Mouse (Mus musculus) embryonic facial prominence, embryonic 11.5 days (tissue): ENCODE data around the gene Csnk1d. TPM values are rescaled to one million over a fixed set of nuclear protein-coding genes. Genes with fewer than 3 reads are reported as not detected.
A peak's percentile ranks its signal among the peaks of the same experiment; 100 is the strongest.

Experiments
- ATAC-seq: fragments of 200-750 bp; cut with Nextera tagmentation; replicated peaks from 2 replicates; pipeline ENCODE4 v1.8.0; 2017; ENCODE audit warnings: low read depth; ENCODE audit not compliant: insufficient number of reproducible peaks, low FRiP score, low TSS enrichment
- DNase-seq: peaks from one replicate; pipeline ENCODE4 v3.0.0-alpha.2; 2015; ENCODE audit warnings: low spot score
- H3K27ac ChIP-seq: fragments of 300-500 bp; sonication (generic); replicated peaks from 2 replicates; pipeline ENCODE4 v1.5.1; 2014; ENCODE audit warnings: mild to moderate bottlenecking, low read depth, low read length, control low read depth
- H3K27me3 ChIP-seq: fragments of 300-500 bp; sonication (generic); 2 replicates; pipeline ENCODE4 v1.6.1; 2014; ENCODE audit warnings: mild to moderate bottlenecking, low read length, moderate library complexity, mixed read lengths; ENCODE audit not compliant: control insufficient read depth, insufficient read depth
- H3K36me3 ChIP-seq: fragments of 300-500 bp; sonication (generic); replicated peaks from 2 replicates; pipeline ENCODE4 v1.6.1; 2014; ENCODE audit warnings: low read depth, mild to moderate bottlenecking, low read length, moderate library complexity, mixed read lengths; ENCODE audit not compliant: control insufficient read depth, insufficient read depth
- H3K4me1 ChIP-seq: fragments of 300-500 bp; sonication (generic); 2 replicates; pipeline ENCODE4 v1.6.1; 2014; ENCODE audit warnings: low read length, mixed read lengths; ENCODE audit not compliant: control insufficient read depth, insufficient read depth
- H3K4me2 ChIP-seq: fragments of 300-500 bp; sonication (generic); 2 replicates; pipeline ENCODE4 v1.6.1; 2014; ENCODE audit warnings: low read depth, mild to moderate bottlenecking, control low read depth, low read length, moderate library complexity
- H3K4me3 ChIP-seq: fragments of 300-500 bp; sonication (generic); 2 replicates; pipeline ENCODE4 v1.5.1; 2014; ENCODE audit warnings: low read depth, low read length, control low read depth
- H3K9ac ChIP-seq: fragments of 300-500 bp; sonication (generic); replicated peaks from 2 replicates; pipeline ENCODE4 v1.6.1; 2014; ENCODE audit warnings: mild to moderate bottlenecking, control low read depth, low read length
- H3K9me3 ChIP-seq: fragments of 300-500 bp; sonication (generic); replicated peaks from 2 replicates; pipeline ENCODE4 v1.6.1; 2016; ENCODE audit warnings: mild to moderate bottlenecking, low read length, inconsistent platforms, mixed read lengths; ENCODE audit not compliant: control insufficient read depth
- WGBS: fragments of 180-500 bp; shearing (Covaris S2); extraction: QIAGEN DNeasy Blood & Tissue Kit; methylation state at CpG from one replicate; pipeline ENCODE4 v1.1.7; 2014; 5-methylcytosine and 5-hydroxymethylcytosine counted together
- polyA plus RNA-seq: library from polyadenylated mRNA; unstranded; fragments of >200 nt; fragmentation: Nextera tagmentation; extraction: Ambion mirVana; gene quantifications from 2 replicates; pipeline ENCODE4 v1.2.1, GENCODE M21; 2014

The Csnk1d gene
- polyA plus RNA-seq, 1 experiment from 2014 or later: 60.3 TPM

- DNase-seq (no peak), ATAC-seq (no peak)
- Histone ChIP-seq H3K27me3 (no peaks in the 10 kb centered on the region; the same call in 1 of the 2 replicates), H3K27ac (no peak overlapping the region), H3K9ac (peak overlapping the region; percentile 59), H3K4me1 (peaks cover 5% of the 10 kb centered on the region), H3K36me3 (no peaks in the 10 kb centered on the region), H3K9me3 (no peaks in the 10 kb centered on the region), H3K4me3 (peak overlapping the region; percentile 53), H3K4me2 (peak overlapping the region; percentile 76)
- 9% methylated on average over 10 of the region's 10 CpGs for WGBS
Measured at GRCm38 (mm10) chr11:120949863-120950262, 41.3 kb downstream of the Csnk1d start.

- peak overlapping the region; percentile 53 for H3K4me3 ChIP-seq
- no peaks in the 10 kb centered on the region for H3K36me3 ChIP-seq
- peaks cover 5% of the 10 kb centered on the region for H3K4me1 ChIP-seq
- no peaks in the 10 kb centered on the region; the same call in 1 of the 2 replicates for H3K27me3 ChIP-seq
- no peak overlapping the region for H3K27ac ChIP-seq
- ATAC-seq (no peak), DNase-seq (peak; percentile 79)
- WGBS: under 1% methylated on average over 73 of the region's 75 CpGs
- H3K9me3 ChIP-seq: no peaks in the 10 kb centered on the region
- peak overlapping the region; percentile 76 for H3K4me2 ChIP-seq
- H3K9ac ChIP-seq: peak overlapping the region; percentile 59
Measured at GRCm38 (mm10) chr11:120948861-120949851, 42.0 kb downstream of the Csnk1d start.

DNA sequence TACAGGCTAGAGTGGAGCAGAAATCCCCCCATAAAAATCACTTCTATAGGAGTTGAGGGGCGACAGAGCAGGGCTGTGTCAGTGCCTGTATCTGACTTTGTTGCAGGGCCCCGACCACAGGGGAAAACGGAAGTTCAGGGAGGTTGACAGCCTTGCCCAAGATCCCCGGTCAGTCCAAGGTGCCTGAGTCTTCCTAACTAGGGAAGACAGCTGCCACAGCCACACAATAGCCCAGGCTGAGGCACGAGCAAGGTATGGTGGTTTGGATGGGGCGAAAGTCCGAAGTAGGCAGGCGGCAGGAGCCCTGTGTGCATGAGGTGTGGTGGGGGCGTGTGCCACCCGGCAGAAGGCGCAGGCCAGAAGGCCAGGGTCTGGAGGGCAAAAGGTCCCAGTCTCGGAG, 42.8 kb downstream of the Csnk1d start, which contains the start of gene Slc16a3:
TSS of gene Slc16a3 (plus strand) at position 153 of the 400 bp plus-strand sequence.
- H3K9ac ChIP-seq: peak within 1 kb of the TSS; percentile 59
- H3K4me2 ChIP-seq: peak within 1 kb of the TSS; percentile 76
- ATAC-seq: no peak
- H3K4me3 ChIP-seq: peak within 1 kb of the TSS; percentile 53
- H3K4me1 ChIP-seq: peaks cover 5% of the 10 kb centered on the region
- 24% methylated on average over 12 of the region's 12 CpGs for WGBS
- no peaks in the 10 kb centered on the region for H3K36me3 ChIP-seq
- H3K27ac ChIP-seq: no peak within 1 kb of the TSS
- no peak for DNase-seq
- H3K27me3 ChIP-seq: no peaks in the 10 kb centered on the region; the same call in 1 of the 2 replicates
- H3K9me3 ChIP-seq: no peaks in the 10 kb centered on the region

- DNase-seq: no peak
- Histone ChIP-seq H3K4me1 (peaks cover 2% of the 10 kb centered on the region; the same call in 1 of the 2 replicates), H3K4me2 (no peak overlapping the region), H3K27me3 (no peaks in the 10 kb centered on the region; the same call in 1 of the 2 replicates), H3K9ac (no peak overlapping the region), H3K4me3 (no peak overlapping the region), H3K27ac (no peak overlapping the region), H3K9me3 (no peaks in the 10 kb centered on the region), H3K36me3 (no peaks in the 10 kb centered on the region)
- ATAC-seq: no peak
- WGBS: 90% methylated on average over 5 of the region's 5 CpGs
Measured at GRCm38 (mm10) chr11:120945926-120946325, 45.2 kb downstream of the Csnk1d start.

DNA sequence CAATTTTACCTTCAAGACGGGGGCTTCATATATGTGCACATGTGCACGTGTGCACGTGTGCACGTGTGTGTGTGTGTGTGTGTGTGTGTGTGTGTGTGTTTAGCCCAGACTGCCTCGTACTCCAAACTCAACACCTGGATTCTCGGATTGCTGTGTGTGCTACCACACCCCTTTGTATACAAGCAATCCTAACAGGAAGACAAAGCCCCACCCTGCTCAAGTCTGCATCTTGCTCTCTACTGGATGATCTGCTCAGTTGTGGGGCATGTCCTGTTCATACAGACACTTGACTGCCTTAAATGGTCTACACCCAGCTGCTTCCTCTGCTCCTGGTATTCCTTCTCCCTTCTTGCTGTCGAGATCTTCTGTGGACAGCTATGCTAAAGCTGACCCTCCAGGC, 45.9 kb downstream of the Csnk1d start:
- Histone ChIP-seq H3K36me3 (no peaks in the 10 kb centered on the region), H3K4me3 (no peak overlapping the region), H3K27me3 (no peaks in the 10 kb centered on the region; the same call in 1 of the 2 replicates), H3K4me1 (peaks cover 2% of the 10 kb centered on the region; the same call in 1 of the 2 replicates), H3K27ac (no peak overlapping the region), H3K9ac (no peak overlapping the region), H3K9me3 (no peaks in the 10 kb centered on the region), H3K4me2 (no peak overlapping the region)
- 86% methylated on average over 7 of the region's 7 CpGs for WGBS
- DNase-seq (no peak), ATAC-seq (no peak)

- 92% methylated on average over 6 of the region's 6 CpGs for WGBS
- Histone ChIP-seq H3K9ac (no peak overlapping the region), H3K27ac (no peak overlapping the region), H3K4me3 (no peak overlapping the region), H3K4me1 (no peaks in the 10 kb centered on the region), H3K27me3 (no peaks in the 10 kb centered on the region), H3K4me2 (no peak overlapping the region), H3K9me3 (no peaks in the 10 kb centered on the region), H3K36me3 (no peaks in the 10 kb centered on the region)
- no peak for DNase-seq
- no peak for ATAC-seq
Measured at GRCm38 (mm10) chr11:120940959-120941358, 50.2 kb downstream of the Csnk1d start.

- Histone ChIP-seq H3K4me2 (no peak overlapping the region), H3K9me3 (no peaks in the 10 kb centered on the region), H3K4me3 (no peak overlapping the region), H3K27me3 (no peaks in the 10 kb centered on the region), H3K27ac (no peak overlapping the region), H3K36me3 (no peaks in the 10 kb centered on the region), H3K4me1 (no peaks in the 10 kb centered on the region), H3K9ac (no peak overlapping the region)
- ATAC-seq: no peak
- WGBS: 63% methylated on average over 5 of the region's 6 CpGs
- DNase-seq: no peak
Measured at GRCm38 (mm10) chr11:120939712-120940341, 51.3 kb downstream of the Csnk1d start.
